In the genomic region with DNA sequence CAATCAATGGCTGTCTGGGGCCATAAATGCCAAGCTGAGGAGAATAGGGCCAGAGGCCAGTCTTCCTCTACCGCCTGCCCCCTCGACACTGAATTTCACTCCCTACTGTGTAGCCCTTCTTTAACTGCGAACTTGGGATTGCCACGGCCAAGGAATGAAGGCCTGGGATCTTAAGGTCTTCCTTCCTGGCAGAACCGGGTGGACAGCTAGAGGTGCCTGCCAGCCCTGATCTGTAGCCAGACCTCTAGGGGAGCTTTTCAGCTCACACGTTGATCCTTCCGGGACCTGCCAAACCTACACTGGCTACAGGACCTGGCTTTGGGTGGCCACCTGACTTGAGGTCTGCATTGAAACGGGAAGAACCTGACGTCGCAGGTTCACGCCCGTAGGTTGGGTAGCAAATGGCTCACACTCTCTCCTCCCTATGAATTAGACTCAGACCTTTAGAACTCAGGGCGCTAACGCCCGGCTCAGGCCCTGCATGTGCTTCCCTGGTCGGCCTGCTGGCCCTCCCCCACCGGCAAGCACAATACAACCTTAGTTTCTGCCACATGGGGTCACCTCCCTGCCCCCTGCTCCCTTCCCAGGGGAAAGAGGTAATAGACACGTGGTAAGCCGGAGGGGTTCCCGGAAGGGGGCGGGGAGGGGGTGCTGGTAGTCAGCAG, we compare ENCODE assay signal across 9 mouse cellular contexts. TPM values are rescaled to one million over a fixed set of nuclear protein-coding genes. Genes with fewer than 3 reads are reported as not detected.
A peak's percentile ranks its signal among the peaks of the same experiment; 100 is the strongest.
DNase-seq lines count a peak whose midpoint lies in the region; ATAC-seq and TF ChIP-seq lines count a peak whose summit lies in the region.
"Had no signal": no experiment of that assay in that cellular context is flagged by ENCODE, and none has a peak within 500 bp of the region (broad histone marks: within the 10 kb centered on the region; RNA-seq: fewer than 3 reads in every experiment).

No protein-coding gene starts in this region.

- 5% methylated on average over 21 of the region's 21 CpGs for WGBS in lung, embryonic 14.5 days
- under 1% methylated on average over 21 of the region's 21 CpGs for WGBS in forebrain, embryonic 10.5 days
- 1% methylated on average over 21 of the region's 21 CpGs for WGBS in limb, embryonic 13.5 days

- ATAC-seq in lung, embryonic 14.5 days (ENCODE audit: insufficient read depth), result no peak
- no peak for ATAC-seq in limb, embryonic 13.5 days (ENCODE audit: low FRiP score, low read depth)
- no peak for ATAC-seq in megakaryocyte progenitor cell, adult 5-6 weeks (replicated peaks; ENCODE audit: poor library complexity)

- no peaks in the 10 kb centered on the region for H3K9me3 ChIP-seq in lung, embryonic 14.5 days (ENCODE audit: low read depth, low read length)
- no peaks in the 10 kb centered on the region for H3K9me3 ChIP-seq in forebrain, embryonic 10.5 days
- no peaks in the 10 kb centered on the region for H3K9me3 ChIP-seq in limb, embryonic 13.5 days

- H3K4me3 ChIP-seq in lung, embryonic 14.5 days (ENCODE audit: low read depth, low read length), result peak overlapping the region; percentile 21
- peak overlapping the region; percentile 94 for H3K4me3 ChIP-seq in forebrain, embryonic 10.5 days
- peak overlapping the region; percentile 29 for H3K4me3 ChIP-seq in limb, embryonic 13.5 days

- no peaks in the 10 kb centered on the region for H3K4me1 ChIP-seq in lung, embryonic 14.5 days (ENCODE audit: insufficient read depth)
- H3K4me1 ChIP-seq in forebrain, embryonic 10.5 days, result peaks cover 82% of the 10 kb centered on the region
- H3K4me1 ChIP-seq in limb, embryonic 13.5 days, result peaks cover 28% of the 10 kb centered on the region

- no peak for DNase-seq in lung, embryonic 14.5 days
- no peak for DNase-seq in lung, adult 18-20 months
- DNase-seq in forebrain, embryonic 10.5 days (ENCODE audit: extremely low spot score, low spot score), result peak; percentile 73
- peak; percentile 24 for DNase-seq in splenic B cell, adult 2 months (ENCODE audit: low read depth, low spot score)
- DNase-seq in gastrocnemius, postnatal 25 days, result no peak
- no peak for DNase-seq in layer of hippocampus, postnatal 36 days

- H3K27ac ChIP-seq in lung, embryonic 14.5 days (ENCODE audit: low read depth), result no peak overlapping the region
- H3K27ac ChIP-seq in forebrain, embryonic 10.5 days, result peak overlapping the region; percentile 97
- H3K27ac ChIP-seq in limb, embryonic 13.5 days, result no peak overlapping the region

- H3K36me3 ChIP-seq in lung, embryonic 14.5 days (ENCODE audit: insufficient read depth), result no peaks in the 10 kb centered on the region
- peaks cover 27% of the 10 kb centered on the region for H3K36me3 ChIP-seq in forebrain, embryonic 10.5 days (replicated peaks)
- H3K36me3 ChIP-seq in limb, embryonic 13.5 days, result no peaks in the 10 kb centered on the region
- no peaks in the 10 kb centered on the region for H3K36me3 ChIP-seq in splenic B cell, adult 2 months (ENCODE audit: control insufficient read depth, insufficient read depth, low read length, poor library complexity, severe bottlenecking)

- TF ChIP-seq CTCF in lung, embryonic 14.5 days (IDR thresholded peaks at IDR 0.05; ENCODE audit: low read depth), result no peak

- peak overlapping the region; percentile 45; the same call in 1 of the 2 replicates for H3K4me2 ChIP-seq in lung, embryonic 14.5 days
- H3K4me2 ChIP-seq in limb, embryonic 13.5 days (replicated peaks), result peak overlapping the region; percentile 60

- H3K9ac ChIP-seq in lung, embryonic 14.5 days, result no peak overlapping the region
- no peak overlapping the region for H3K9ac ChIP-seq in limb, embryonic 13.5 days

- H3K27me3 ChIP-seq in lung, embryonic 14.5 days (ENCODE audit: insufficient read depth, low read length), result peaks cover 44% of the 10 kb centered on the region
- H3K27me3 ChIP-seq in forebrain, embryonic 10.5 days (ENCODE audit: poor library complexity, severe bottlenecking), result no peaks in the 10 kb centered on the region
- H3K27me3 ChIP-seq in limb, embryonic 13.5 days, result peaks cover 51% of the 10 kb centered on the region
- H3K27me3 ChIP-seq in splenic B cell, adult 2 months (ENCODE audit: control insufficient read depth, insufficient read depth, low read length, poor library complexity, severe bottlenecking), result no peaks in the 10 kb centered on the region

RNA-seq across cellular contexts. Expression of gene Lin28a, which starts 1.3 kb away (rescaled TPM):
- polyA plus RNA-seq in lung, embryonic 14.5 days (2014; fragmentation: Nextera tagmentation; extraction: Ambion mirVana), result not detected in 2 replicates
- polyA plus RNA-seq in forebrain, embryonic 10.5 days (2016; fragmentation: Nextera tagmentation; extraction: Ambion mirVana), result 21.6 and 25.7 TPM in 2 replicates
- 0.14 and 0.38 TPM in 2 replicates for polyA plus RNA-seq in limb, embryonic 13.5 days (2015; fragmentation: Nextera tagmentation; extraction: Ambion mirVana)
- under 1 TPM; 0.24 to 0.49 TPM for total RNA-seq in gastrocnemius, postnatal 25 days (2021)
- not detected for total RNA-seq in layer of hippocampus, postnatal 36 days (2021)
- total RNA-seq in megakaryocyte progenitor cell, adult 5-6 weeks (2015), result 3.7 and 4.7 TPM in 2 replicates
- 27.4 and 31.2 TPM in 2 replicates for total RNA-seq in megakaryocyte progenitor cell, adult 5-6 weeks (2017)
- total RNA-seq: left cerebral cortex, adult 8-10 months had no signal

RNA-seq across cellular contexts. Expression of gene Dhdds, which starts 16.6 kb away (rescaled TPM):
- 43.7 and 45.6 TPM in 2 replicates for polyA plus RNA-seq in lung, embryonic 14.5 days (2014; fragmentation: Nextera tagmentation; extraction: Ambion mirVana)
- polyA plus RNA-seq in forebrain, embryonic 10.5 days (2016; fragmentation: Nextera tagmentation; extraction: Ambion mirVana), result 40.3 and 41.9 TPM in 2 replicates
- 45.1 and 45.6 TPM in 2 replicates for polyA plus RNA-seq in limb, embryonic 13.5 days (2015; fragmentation: Nextera tagmentation; extraction: Ambion mirVana)
- 1 to 10 TPM; 9.5 TPM for total RNA-seq in gastrocnemius, postnatal 25 days (2021)
- 10 to 100 TPM; 57.8 to 62.6 TPM for total RNA-seq in layer of hippocampus, postnatal 36 days (2021)
- 27.0 and 31.5 TPM in 2 replicates for total RNA-seq in megakaryocyte progenitor cell, adult 5-6 weeks (2015)
- total RNA-seq in megakaryocyte progenitor cell, adult 5-6 weeks (2017), result 28.2 and 30.1 TPM in 2 replicates

RNA-seq across cellular contexts. Expression of gene Zfp683, which starts 36.3 kb away (rescaled TPM):
- polyA plus RNA-seq in lung, embryonic 14.5 days (2014; fragmentation: Nextera tagmentation; extraction: Ambion mirVana), result not detected in 2 replicates
- not detected in 2 replicates for polyA plus RNA-seq in forebrain, embryonic 10.5 days (2016; fragmentation: Nextera tagmentation; extraction: Ambion mirVana)
- not detected in 2 replicates for polyA plus RNA-seq in limb, embryonic 13.5 days (2015; fragmentation: Nextera tagmentation; extraction: Ambion mirVana)
- total RNA-seq in gastrocnemius, postnatal 25 days (2021), result not detected
- total RNA-seq in layer of hippocampus, postnatal 36 days (2021), result not detected
- total RNA-seq in megakaryocyte progenitor cell, adult 5-6 weeks (2015), result not detected in 2 replicates
- not detected in 2 replicates for total RNA-seq in megakaryocyte progenitor cell, adult 5-6 weeks (2017)
- total RNA-seq: left cerebral cortex, adult 8-10 months had no signal

RNA-seq across cellular contexts. Expression of gene Crybg2, which starts 43.3 kb away (rescaled TPM):
- 2.9 and 4.0 TPM in 2 replicates for polyA plus RNA-seq in lung, embryonic 14.5 days (2014; fragmentation: Nextera tagmentation; extraction: Ambion mirVana)
- 1.7 and 3.5 TPM in 2 replicates for polyA plus RNA-seq in forebrain, embryonic 10.5 days (2016; fragmentation: Nextera tagmentation; extraction: Ambion mirVana)
- polyA plus RNA-seq in limb, embryonic 13.5 days (2015; fragmentation: Nextera tagmentation; extraction: Ambion mirVana), result 4.9 and 5.4 TPM in 2 replicates
- not detected for total RNA-seq in gastrocnemius, postnatal 25 days (2021)
- total RNA-seq in layer of hippocampus, postnatal 36 days (2021), result 1 to 10 TPM; 1.2 to 1.8 TPM
- 0.77 and 2.2 TPM in 2 replicates for total RNA-seq in megakaryocyte progenitor cell, adult 5-6 weeks (2015)
- total RNA-seq in megakaryocyte progenitor cell, adult 5-6 weeks (2017), result 0.37 and 0.71 TPM in 2 replicates

RNA-seq across cellular contexts. Expression of gene Hmgn2, which starts 48.9 kb away (rescaled TPM):
- 3,363 and 3,461 TPM in 2 replicates for polyA plus RNA-seq in lung, embryonic 14.5 days (2014; fragmentation: Nextera tagmentation; extraction: Ambion mirVana)
- polyA plus RNA-seq in forebrain, embryonic 10.5 days (2016; fragmentation: Nextera tagmentation; extraction: Ambion mirVana), result 3,760 and 3,774 TPM in 2 replicates
- polyA plus RNA-seq in limb, embryonic 13.5 days (2015; fragmentation: Nextera tagmentation; extraction: Ambion mirVana), result 2,551 and 2,596 TPM in 2 replicates
- 10 to 100 TPM; 47.8 to 48.9 TPM for total RNA-seq in gastrocnemius, postnatal 25 days (2021)
- 100 to 1,000 TPM; 119 to 123 TPM for total RNA-seq in layer of hippocampus, postnatal 36 days (2021)
- 2,294 and 2,610 TPM in 2 replicates for total RNA-seq in megakaryocyte progenitor cell, adult 5-6 weeks (2015)
- 1,024 and 1,057 TPM in 2 replicates for total RNA-seq in megakaryocyte progenitor cell, adult 5-6 weeks (2017)

Comparison
In these comparisons a context has a peak if more than half of its experiments do, and no peak if none do; other contexts are left out.
1. DNase-seq: peak in forebrain, embryonic 10.5 days (single experiment) and splenic B cell, adult 2 months (single experiment); none in lung, embryonic 14.5 days (single experiment), lung, adult 18-20 months (0 of 2), gastrocnemius, postnatal 25 days (single experiment) and layer of hippocampus, postnatal 36 days (0 of 2).
2. H3K4me3 ChIP-seq: peak in every context shown above with its lines; median percentile 94 in forebrain, embryonic 10.5 days; 29 in limb, embryonic 13.5 days; 21 in lung, embryonic 14.5 days.